In genomic region chr2:45534806-45535205, GRCm38 (mm10) we compare ENCODE assay signal across 14 mouse cellular contexts.
A peak's percentile ranks its signal among the peaks of the same experiment; 100 is the strongest.
DNase-seq lines count a peak whose midpoint lies in the region; ATAC-seq and TF ChIP-seq lines count a peak whose summit lies in the region.
"Had no signal": no experiment of that assay in that cellular context is flagged by ENCODE, and none has a peak within 500 bp of the region (broad histone marks: within the 10 kb centered on the region; RNA-seq: fewer than 3 reads in every experiment).

No protein-coding gene starts in this region.

- ATAC-seq in lung, embryonic 14.5 days (ENCODE audit: insufficient read depth): peak; percentile 58; the same call in 1 of the 2 replicates
- ATAC-seq: inflammation-experienced regulatory T-cells, adult 6 months; midbrain, embryonic 13.5 days had no signal

- no peak for TF ChIP-seq POLR2A in lung, adult 2 months (IDR thresholded peaks at IDR 0.05; ENCODE audit: borderline replicate concordance, extremely low read depth, low read depth, low read length)
- TF ChIP-seq POLR2A in thymus, adult 2 months (IDR thresholded peaks at IDR 0.05; ENCODE audit: control insufficient read depth, extremely low read depth, insufficient read depth, low read length, poor library complexity): no peak

- no peak overlapping the region for H3K4me3 ChIP-seq in gastrocnemius, adult 2 months
- no peak overlapping the region for H3K4me3 ChIP-seq in lung, adult 2 months (replicated peaks; ENCODE audit: extremely low read depth, low read depth, low read length)
- H3K4me3 ChIP-seq in lung, embryonic 14.5 days (ENCODE audit: low read depth, low read length): no peak overlapping the region
- no peak overlapping the region for H3K4me3 ChIP-seq in thymus, adult 2 months (ENCODE audit: control insufficient read depth, insufficient read depth, low read length)
- H3K4me3 ChIP-seq: heart, embryonic 15.5 days; midbrain, embryonic 13.5 days had no signal

- intact Hi-C loops in gastrocnemius, adult 2 months (cut with DNase I): no loop called here
- intact Hi-C loops in gastrocnemius, postnatal 36 days (cut with DNase I): no loop called here

- no peaks in the 10 kb centered on the region for H3K9me3 ChIP-seq in lung, embryonic 14.5 days (ENCODE audit: low read depth, low read length)
- H3K9me3 ChIP-seq: heart, embryonic 15.5 days; midbrain, embryonic 13.5 days had no signal

- no peaks in the 10 kb centered on the region for H3K4me1 ChIP-seq in lung, adult 2 months (ENCODE audit: control insufficient read depth, insufficient read depth, low read length)
- no peaks in the 10 kb centered on the region for H3K4me1 ChIP-seq in lung, embryonic 14.5 days (ENCODE audit: insufficient read depth)
- H3K4me1 ChIP-seq in thymus, adult 2 months (replicated peaks; ENCODE audit: control insufficient read depth, insufficient read depth, low read length): no peaks in the 10 kb centered on the region
- H3K4me1 ChIP-seq: heart, embryonic 15.5 days; midbrain, embryonic 13.5 days had no signal

- no peak for TF ChIP-seq CTCF in gastrocnemius, adult 2 months (IDR thresholded peaks at IDR 0.05)
- TF ChIP-seq CTCF in lung, adult 2 months (IDR thresholded peaks at IDR 0.05; ENCODE audit: insufficient read depth, low read length): no peak
- no peak for TF ChIP-seq CTCF in lung, embryonic 14.5 days (IDR thresholded peaks at IDR 0.05; ENCODE audit: low read depth)
- TF ChIP-seq CTCF in thymus, adult 2 months (IDR thresholded peaks at IDR 0.05; ENCODE audit: borderline replicate concordance, control insufficient read depth, extremely low read depth, insufficient read depth, low read length, poor library complexity): no peak

- H3K27me3 ChIP-seq in lung, embryonic 14.5 days (ENCODE audit: insufficient read depth, low read length): no peaks in the 10 kb centered on the region
- no peaks in the 10 kb centered on the region for H3K27me3 ChIP-seq in thymus, adult 2 months (ENCODE audit: control insufficient read depth, insufficient read depth, low read length)
- H3K27me3 ChIP-seq: heart, embryonic 15.5 days; midbrain, embryonic 13.5 days had no signal

- H3K9ac ChIP-seq in lung, embryonic 14.5 days: no peak overlapping the region
- H3K9ac ChIP-seq: heart, embryonic 15.5 days; midbrain, embryonic 13.5 days had no signal

- no peak overlapping the region; the same call in 1 of the 2 replicates for H3K27ac ChIP-seq in gastrocnemius, adult 2 months
- 0 out of 2 replicates have a peak overlapping the region, but pooled peaks have one; percentile 38 for H3K27ac ChIP-seq in lung, embryonic 14.5 days (ENCODE audit: low read depth)
- no peak overlapping the region for H3K27ac ChIP-seq in thymus, adult 2 months (ENCODE audit: control insufficient read depth, insufficient read depth, low read length)
- H3K27ac ChIP-seq: heart, embryonic 15.5 days; midbrain, embryonic 13.5 days had no signal

- WGBS in lung, adult 2 months: 52% methylated on average over 5 of the region's 5 CpGs
- WGBS in lung, embryonic 14.5 days: 38% methylated on average over 5 of the region's 5 CpGs
- WGBS in thymus, adult 2 months: 60% methylated on average over 5 of the region's 5 CpGs

- no peaks in the 10 kb centered on the region for H3K36me3 ChIP-seq in lung, embryonic 14.5 days (ENCODE audit: insufficient read depth)
- H3K36me3 ChIP-seq in thymus, adult 2 months (ENCODE audit: control insufficient read depth, insufficient read depth, low read length): no peaks in the 10 kb centered on the region
- H3K36me3 ChIP-seq: heart, embryonic 15.5 days; midbrain, embryonic 13.5 days had no signal

- DNase-seq in gastrocnemius, adult 2 months: peak; percentile 27
- no peak for DNase-seq in gastrocnemius, postnatal 36 days
- DNase-seq in lung, adult 18-20 months: peak; percentile 4 to 13
- DNase-seq in lung, adult 2 months: no peak
- DNase-seq in lung, embryonic 14.5 days: peak; percentile 78
- DNase-seq in frontal cortex, adult 2 months (ENCODE audit: extremely low spot score in 1 of 2, low spot score in 1 of 2): no peak
- DNase-seq in thymus, adult 2 months: no peak
- no peak for DNase-seq in spleen, adult 18-20 months
- DNase-seq: cerebellum, adult 8-10 months; kidney, postnatal 25 days; right cerebral cortex, postnatal 4 days had no signal

- no peak overlapping the region for H3K4me2 ChIP-seq in lung, embryonic 14.5 days
- H3K4me2 ChIP-seq: heart, embryonic 15.5 days; midbrain, embryonic 13.5 days had no signal

Comparison
In these comparisons a context has a peak if more than half of its experiments do, and no peak if none do; other contexts are left out.
1. DNase-seq: peak in gastrocnemius, adult 2 months (single experiment), lung, adult 18-20 months (2 of 2) and lung, embryonic 14.5 days (single experiment); none in gastrocnemius, postnatal 36 days (0 of 2), lung, adult 2 months (single experiment), frontal cortex, adult 2 months (0 of 2), thymus, adult 2 months (single experiment) and spleen, adult 18-20 months (0 of 2).